Mouse (Mus musculus) right cerebral cortex, postnatal 14 days (tissue): Measurements from ENCODE around the gene Slc16a3.
A peak's percentile ranks its signal among the peaks of the same experiment; 100 is the strongest.

ENCODE experiments used
- DNase-seq: peaks from one replicate; pipeline ENCODE4 v3.0.0; 2022

Slc16a3 gene

DNA sequence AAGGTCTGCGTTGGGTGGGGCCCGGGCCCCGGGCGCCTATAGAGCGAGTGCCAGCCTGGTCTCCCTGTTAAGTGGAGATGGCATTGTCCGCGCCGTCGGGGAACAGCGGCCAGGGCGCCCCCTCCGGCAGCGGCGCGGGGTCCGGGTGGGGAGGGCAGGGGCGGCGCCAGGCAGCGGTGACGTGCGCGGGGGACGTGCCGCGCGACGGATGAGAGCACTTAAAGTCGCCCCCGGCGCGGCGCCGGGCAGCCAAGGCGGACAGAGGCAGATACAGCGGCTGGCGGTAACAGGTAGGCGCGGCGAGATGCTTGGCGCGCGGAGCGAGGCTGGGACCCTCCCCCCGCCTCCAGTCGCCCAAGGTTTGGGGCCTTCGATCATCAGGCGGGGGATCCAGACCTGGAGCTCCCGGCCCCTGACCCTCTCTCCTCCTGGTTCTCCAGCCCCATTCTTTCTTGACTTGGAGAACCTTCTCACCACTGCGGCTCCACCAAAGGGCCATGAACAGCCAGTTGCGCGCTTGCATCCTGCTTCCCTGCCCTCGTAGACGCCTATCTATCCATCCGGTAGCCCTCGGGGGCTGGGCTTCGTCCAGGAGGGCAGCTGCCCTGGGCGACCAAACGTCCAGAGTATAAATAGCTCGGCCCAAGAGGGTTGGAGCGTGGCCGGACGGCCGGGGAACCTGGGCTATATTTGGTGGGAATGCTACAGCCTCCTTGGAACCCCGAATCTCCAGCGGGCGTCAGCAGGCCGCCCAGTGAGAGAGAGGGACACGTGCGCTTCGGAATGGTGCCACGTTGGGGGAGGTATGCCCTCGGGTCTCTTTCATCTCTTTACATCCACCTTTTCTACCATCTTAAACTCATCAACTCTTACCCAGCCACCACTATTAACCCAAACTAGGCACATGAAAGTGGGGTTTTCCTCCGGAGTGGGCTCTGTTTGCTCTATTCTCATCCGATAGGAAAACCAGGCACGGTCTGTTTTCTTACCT, 876 bp downstream of the Slc16a3 start:
- DNase-seq = peak; percentile 29

DNA sequence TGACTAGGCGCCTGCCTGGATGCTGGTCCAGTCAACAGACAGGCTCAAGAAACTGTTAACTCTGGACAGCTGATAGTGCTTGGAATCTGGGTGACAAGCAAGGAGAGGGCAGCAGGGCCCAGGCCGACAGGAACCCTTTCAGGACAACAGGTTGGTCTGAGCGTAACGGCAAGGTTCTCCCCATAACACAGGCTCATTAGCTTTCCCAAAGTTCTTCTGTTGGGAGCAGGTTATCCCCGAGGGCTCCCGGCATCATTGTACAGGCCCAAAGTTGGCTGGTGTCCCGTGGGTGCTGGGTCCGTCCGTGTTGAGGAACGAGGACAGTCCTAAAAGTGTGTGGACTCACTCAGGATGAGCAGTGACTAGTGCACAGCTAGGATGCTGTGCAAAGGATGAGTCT, 1.6 kb downstream of the Slc16a3 start:
- no peak for DNase-seq

DNA sequence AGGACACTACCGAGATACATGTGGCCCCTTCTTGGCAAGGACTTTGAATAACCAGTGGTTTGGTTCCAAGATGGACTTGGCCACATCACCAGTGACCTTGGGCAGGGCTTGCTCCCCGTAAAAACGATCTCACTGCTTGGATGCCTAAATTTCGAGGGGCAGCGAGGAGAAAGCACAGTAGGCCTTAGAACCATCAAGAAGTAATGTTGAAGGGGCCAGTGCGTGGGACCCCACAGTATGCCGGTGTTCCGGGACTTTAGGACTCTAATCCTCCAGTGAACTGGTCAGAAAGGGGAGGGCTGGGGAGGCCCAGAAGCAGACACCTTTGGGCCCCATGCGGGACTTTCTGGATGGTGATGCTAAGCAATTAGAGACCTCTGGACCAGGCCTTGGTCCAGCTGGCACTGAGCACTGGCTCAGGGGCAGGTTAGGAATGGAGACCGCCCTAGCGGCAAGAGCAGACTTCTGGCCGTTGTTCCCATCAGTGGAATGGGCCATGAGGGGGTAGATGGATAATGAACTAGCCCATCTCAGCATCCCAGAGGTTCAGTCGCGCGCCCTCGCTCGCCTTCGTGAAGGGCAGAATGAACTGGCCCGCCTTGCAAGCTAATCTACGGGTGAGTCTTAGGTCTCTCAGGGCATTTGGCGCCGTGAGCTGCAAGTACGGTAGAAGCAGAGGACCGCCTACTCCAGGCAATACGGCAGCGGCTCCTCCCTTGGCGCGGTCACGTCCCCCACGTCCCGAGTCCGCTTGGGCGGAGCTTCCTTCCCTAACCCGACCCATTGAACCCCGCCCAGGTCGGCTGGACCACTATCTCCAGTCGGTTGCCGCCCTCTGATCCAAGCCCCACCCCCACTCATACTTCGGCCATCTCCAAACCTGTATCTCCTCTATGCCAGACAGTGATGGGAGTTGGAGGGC, 2.3 kb downstream of the Slc16a3 start:
- DNase-seq = peak; percentile 67

DNA sequence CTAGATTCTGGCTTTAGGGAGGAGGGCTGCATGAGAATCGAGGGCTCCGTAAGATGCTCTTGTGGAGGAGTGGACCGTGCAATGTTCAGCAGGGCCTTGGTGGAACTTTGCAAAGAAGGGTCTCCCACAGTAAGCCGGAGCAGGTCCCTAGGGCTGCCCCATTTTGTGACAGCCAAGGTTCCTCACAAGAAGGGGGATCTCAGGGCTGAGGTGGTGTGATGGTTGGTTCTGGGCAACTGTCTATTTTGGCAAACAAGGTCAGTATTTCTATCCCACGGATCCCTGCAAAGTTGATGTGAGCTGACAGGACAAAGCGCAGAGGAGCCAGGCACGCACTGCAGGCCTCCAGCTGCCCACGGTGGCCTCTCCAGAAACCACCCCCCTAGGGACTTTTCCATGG, 3.0 kb downstream of the Slc16a3 start:
- DNase-seq = no peak

DNA sequence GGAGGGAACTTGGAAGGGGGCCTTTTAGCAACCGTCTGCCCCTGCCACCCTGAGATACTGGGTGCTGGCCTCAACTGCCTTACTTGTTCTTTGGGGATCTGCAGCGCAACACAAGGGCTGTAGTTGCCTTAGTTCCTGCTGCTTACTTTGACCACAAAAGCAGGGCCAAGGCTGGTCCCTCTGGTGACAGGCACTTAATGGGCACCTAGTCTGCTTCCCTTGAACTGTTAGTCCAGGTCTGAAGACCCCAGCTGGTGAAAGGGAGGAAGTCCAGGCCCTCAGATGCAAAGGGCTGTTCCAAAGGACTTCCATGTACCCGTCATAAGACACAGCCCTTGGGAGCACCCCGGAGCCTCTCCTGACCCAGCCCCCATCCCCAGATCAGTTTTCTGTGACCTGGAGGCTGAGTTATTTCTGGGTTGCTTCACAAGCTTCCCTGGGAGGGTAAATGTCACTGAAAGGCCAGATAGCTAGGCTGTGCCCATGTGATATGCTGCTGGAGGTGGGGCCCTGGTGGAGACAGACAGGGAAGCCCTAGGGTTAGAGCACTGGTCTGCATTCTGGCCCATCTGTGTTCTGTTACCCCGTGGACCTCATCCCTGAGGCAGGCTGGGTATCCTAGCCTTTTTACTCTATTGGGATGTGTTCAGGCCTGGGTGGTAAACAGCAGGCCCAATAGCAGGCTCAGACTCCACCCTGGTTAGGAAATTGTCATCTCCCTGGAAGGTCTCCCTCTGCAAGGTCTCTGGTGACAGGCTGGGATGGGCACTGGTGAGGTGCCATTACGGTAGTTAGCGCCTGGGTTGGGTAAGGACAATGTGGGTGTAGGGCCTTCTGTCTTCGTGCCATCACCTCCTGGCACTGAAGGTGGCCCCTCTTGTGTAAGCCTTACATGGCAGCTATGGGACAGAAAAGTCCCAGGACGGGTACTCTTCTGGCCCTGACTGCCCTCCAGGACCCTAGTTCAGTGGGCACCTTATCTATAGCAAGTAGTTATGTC, 3.8 kb downstream of the Slc16a3 start:
- DNase-seq = no peak

DNA sequence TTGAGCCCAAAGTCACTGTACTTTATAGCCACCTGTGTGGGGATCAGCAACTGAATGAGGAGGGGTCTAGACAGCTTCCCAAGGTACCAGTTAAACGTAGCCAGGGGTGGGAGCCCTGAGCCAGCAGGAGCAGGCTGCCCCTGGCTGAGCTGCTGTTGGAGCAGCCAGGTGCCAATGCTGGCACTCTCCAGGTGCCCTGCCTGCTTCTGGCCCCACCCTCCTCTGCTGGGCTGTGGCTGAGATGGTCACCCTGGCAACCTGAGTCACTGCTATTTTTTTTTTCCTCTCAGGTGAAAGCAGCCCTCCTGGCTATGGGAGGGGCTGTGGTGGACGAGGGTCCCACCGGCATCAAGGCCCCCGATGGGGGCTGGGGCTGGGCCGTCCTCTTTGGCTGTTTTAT, 6.7 kb downstream of the Slc16a3 start:
- no peak for DNase-seq

DNA sequence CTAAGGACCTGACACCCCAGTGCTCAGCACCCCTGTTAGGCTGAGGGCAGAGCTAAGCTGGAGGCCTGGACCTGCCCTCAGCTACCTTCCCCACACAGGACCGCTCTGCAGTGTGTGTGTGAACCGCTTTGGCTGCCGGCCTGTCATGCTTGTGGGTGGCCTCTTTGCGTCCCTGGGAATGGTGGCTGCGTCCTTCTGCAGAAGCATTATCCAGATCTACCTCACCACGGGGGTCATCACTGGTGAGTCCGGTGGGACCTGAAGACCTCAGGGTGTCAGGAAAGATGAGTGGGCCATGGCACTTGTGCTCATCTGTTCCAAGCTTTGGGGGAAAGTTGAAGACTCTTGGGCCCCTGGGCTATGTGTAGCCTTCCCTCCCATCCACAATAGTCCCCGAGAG, 7.4 kb downstream of the Slc16a3 start:
- no peak for DNase-seq

DNA sequence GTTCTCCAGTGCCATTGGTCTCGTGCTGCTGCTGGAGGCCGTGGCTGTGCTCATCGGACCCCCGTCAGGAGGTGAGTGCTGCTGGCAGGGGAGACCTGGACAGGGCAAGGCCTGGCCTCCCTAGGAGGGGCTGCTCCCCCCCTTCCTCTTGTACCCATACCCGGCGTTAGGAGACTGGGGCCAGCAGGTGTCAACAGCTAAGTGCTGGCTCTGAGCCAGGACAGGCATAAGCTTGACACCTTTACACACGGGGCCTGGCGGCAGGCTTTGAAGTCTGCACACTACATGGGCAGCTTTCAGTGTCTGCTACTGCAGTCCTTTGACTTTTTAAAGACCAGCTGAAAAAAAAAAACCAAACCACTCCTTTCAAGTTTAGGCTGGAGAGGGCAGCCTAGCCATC, 8.8 kb downstream of the Slc16a3 start:
- DNase-seq = no peak

DNA sequence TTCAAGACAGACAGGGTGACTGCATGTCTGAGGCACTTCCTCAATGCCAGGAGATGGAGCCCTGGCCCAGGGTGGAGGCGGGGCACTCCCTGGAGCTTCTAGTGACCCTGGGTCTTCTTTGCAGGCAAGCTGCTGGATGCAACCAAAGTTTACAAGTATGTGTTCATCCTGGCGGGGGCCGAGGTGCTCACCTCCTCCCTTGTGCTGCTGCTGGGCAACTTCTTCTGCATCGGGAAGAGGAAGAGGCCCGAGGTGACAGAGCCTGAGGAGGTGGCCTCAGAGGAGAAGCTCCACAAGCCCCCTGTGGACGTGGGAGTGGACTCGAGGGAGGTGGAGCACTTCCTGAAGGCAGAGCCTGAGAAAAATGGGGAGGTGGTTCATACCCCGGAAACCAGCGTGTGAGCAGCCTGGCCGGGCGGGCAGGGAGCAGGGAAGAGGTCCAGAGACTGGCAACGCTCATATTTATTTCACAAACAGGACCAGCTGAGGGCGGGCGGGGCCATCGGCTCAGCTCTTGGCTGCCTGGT, 9.5 kb downstream of the Slc16a3 start:
- DNase-seq = no peak

DNA sequence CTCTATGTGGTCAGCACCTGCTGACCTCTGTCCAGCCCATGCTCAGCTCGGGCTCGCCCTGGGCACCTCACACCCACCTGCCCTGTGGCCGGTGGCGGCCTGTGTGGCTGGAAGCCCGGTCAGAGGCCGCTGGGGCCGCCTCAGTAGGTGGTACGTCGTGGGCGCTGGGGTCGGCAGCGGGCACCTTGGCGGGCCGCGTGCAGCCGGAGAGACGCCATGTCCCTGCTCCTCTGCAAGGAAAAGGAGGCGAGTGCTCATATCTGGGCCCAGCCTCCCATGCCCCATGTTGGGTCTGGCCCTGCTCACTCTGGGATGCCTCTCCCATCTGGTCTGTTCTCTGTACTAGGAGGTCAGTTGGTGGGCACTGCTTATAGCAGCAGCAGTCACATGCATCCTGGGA, 10.8 kb downstream of the Slc16a3 start:
- DNase-seq = no peak

DNA sequence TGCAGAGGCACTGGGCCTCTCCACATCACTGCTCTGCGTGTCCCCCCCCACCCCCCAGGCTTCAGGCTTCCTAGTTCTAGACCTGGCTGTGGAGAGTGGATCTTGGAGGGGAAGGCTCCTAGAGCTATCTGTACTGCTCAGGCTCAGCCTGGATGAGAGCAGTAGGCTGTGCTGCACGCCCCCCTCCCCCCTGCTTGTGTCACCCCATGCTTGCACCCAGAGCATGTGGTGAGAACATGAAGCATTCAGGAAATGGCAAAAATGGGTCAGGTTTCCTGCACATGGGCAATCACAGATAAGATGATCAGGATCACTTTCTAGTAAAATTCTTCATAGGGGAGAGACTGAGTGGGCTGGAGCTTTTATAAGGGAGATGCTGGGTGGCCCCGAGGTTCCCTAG, 11.3 kb downstream of the Slc16a3 start:
- no peak for DNase-seq

DNA sequence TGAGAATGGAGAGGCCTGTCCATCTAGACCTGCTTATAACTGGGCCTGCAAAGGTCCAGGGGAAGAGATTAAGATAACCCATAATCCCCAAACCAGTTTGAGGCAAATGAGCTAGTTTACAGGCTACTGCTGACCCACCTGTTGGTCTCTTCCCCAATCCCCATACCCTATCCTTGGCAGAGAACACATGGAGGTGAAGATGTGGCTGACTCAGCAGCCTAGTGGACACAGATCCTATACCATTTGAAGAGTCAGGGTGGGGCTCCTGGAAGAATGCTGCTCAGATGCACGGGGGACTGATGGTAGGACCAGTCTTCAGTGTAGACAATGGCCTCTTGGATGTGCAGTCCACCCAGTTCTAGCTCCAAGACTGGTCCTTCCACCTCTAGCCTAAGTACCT, 12.0 kb downstream of the Slc16a3 start:
- no peak for DNase-seq

DNA sequence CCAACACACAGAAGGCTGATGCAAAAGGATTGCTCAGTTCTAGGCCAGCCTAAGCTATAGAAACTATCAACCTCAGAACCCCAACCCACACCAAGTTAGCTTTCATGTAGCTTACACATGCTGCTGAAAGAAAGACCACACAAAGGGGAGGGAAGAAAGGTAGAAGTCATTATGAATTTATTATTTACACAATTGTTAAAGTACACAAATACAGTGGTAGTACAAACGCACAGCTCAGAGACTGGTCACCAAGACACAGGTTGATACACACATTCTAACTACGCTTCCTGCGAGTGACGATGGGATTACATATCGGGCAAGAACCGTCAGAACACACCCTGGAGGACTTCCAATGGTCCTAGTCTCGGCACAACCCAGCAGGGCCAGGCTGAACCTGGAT, 13.3 kb downstream of the Slc16a3 start:
- no peak for DNase-seq

DNA sequence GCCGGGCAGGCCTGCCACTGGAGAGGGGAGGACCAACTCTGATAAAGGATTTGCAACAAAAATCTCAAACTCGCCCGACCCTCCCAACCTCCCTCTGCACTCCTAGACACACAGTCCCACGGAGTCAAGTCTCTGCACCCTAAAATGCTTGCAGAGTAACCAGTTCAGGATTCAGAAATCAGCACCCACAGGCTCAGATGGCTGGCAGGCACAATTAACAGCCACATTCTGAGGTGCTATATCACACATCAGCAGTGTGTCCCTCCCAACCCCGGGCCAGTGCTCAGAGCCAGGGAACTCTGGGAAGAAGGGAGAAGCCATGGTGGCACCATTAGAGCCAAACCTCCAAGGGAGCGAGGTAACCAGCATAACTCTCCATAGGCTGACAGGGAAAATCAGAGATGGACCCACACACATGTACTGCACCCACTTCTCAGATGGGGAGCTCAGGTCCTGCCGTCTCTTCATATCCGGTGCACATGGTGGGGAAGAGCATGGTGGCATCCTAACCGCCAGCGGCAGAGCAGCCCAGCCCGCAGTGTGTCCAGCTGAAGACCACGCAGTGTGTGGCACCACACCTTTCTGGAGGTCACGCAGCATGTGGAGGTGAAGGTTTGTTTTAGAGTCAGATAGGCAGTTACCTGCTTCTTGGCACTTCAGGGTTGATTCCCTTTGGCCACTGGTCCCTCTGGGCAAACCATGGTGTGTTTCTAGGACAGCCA, 13.9 kb downstream of the Slc16a3 start:
- DNase-seq = no peak

DNA sequence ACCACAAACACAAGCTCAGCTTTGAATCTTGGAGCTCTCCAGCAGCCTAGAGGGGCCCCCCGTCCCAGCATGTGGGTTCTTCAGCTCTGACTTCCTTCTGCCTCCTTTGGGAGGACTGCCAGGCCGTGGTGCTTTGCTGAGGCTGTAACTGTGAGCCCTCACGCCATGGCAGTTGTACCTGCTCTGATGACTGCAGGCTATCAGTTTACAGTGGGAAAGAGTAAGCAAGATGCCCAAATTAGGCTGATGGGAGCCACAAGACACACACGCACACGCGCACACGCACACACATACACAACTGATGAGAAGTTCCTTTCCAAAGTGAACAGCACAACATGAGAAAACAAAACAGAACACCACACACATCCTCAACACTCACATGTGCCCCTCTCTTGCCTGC, 14.6 kb downstream of the Slc16a3 start:
- no peak for DNase-seq

DNA sequence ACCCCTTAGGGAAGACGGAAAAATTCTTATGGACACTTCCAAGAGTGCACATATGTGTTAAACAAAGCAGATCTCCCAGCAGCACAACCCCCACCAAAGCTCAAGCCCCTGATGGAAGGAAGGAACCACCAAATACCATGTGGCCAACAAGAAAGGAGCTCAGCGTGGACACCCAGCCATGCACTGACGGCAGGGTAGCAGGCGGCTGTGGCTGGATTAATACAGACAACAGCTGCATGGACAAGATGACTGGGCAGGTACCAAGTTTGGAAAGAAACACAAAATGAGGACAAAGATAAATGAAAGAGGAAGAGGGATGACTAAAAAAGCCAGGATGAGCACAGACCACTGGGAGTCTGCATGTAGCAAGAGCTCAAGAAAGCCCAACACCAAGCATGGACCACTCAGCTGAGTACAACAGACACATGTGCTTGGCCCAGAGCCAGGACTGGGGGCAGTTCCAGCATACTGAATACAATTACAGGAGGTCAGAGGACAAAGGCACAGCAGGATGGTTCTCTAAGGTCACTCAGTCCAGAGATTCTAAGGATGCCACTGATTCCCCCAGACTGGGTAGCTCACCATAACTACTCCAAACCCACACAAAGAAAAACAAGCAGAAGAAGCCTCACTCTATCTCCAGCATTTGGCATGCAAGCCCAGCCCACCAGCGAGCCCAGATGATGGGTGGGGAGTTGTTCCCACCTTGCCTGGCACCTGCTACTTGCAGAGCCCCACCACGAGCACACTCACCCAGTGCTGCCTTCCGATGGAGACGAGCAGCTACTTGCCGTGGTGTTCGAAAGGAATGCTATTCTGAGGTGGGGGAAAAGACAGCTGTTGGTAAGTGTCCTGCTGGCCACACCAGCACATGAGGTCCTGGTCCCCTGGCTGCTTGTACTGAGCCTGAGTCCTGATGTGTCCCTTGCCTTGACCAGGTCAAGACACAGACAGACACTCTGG, 16.2 kb downstream of the Slc16a3 start:
- DNase-seq = no peak

DNA sequence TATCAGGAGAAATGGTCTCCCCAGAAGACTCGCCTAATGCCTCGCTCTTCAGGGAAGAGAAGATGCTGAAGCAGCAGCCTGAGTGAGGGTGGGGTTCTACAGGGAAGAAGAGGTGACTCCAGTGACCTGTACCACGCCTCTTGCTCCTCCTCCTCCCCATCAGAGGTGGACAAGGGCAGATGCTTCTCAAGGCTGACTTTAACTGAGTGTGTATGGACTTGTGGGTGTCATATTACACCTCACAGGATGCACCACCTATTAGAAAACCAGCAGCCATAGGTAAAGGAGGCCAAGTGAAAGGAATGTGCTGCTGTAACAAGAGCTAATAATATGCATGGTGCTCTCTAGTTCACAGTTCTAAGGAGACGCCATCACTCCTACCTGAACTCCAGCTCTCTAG, 17.3 kb downstream of the Slc16a3 start:
- DNase-seq = no peak

DNA sequence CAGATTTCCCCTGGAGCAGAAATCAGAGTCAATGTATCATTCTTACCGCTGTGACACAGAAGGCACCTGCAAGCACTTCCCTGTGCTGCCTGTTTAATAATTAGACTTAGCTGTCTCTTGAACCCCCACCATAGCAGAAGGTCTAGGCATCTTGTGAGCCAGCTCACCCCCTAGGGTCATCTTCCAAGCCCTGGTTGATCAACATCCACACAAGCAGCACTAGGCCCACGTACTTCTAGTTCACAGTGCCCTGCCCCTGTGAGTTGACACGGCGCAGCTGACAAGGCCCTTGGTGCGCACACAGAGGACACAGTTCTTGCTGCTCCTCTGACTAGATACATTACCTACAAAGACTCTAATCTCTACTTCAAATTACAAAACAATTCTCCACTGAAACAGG, 21.5 kb downstream of the Slc16a3 start:
- DNase-seq = no peak

DNA sequence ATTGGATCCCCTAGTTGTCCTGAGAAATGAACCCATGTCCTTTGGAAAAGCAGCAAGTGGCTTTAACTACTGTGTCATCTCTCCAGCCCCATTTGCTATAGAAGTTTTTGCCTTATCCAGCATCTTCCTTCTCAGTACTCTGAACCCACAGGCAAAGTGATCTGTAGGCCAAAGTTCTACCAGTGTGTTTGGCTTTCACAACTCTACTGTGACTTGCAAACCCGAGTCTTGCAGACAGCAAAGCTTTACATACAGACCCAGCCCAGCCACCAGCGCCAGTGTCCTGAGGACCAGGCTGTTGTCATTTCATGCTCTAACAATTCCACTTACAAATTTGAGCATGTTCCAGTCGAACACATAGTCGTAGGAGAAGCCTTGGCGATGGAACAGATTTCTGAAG, 23.0 kb downstream of the Slc16a3 start:
- DNase-seq = no peak

DNA sequence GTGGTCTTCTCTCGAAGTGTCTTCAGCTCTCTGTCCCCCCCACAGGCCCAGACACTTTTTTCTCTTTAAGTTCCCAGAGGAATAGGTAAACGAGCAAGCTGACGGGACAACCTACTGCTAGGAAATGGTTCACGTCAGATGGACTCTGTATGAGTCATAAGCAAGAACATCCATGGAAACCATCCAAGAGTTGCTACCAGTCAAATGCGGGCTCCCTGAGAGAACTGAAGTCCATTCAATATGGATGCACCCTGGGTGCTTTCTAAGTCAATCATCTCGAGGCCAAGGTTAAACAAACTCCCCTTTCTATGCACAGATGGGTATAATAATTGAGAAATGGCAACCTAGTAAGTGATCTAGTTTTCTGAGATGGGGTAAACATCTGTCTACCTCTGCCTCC, 25.0 kb downstream of the Slc16a3 start:
- DNase-seq = no peak
